Mouse (Mus musculus): ENCODE data around the gene Kcnip4.

Gene Kcnip4

DNA sequence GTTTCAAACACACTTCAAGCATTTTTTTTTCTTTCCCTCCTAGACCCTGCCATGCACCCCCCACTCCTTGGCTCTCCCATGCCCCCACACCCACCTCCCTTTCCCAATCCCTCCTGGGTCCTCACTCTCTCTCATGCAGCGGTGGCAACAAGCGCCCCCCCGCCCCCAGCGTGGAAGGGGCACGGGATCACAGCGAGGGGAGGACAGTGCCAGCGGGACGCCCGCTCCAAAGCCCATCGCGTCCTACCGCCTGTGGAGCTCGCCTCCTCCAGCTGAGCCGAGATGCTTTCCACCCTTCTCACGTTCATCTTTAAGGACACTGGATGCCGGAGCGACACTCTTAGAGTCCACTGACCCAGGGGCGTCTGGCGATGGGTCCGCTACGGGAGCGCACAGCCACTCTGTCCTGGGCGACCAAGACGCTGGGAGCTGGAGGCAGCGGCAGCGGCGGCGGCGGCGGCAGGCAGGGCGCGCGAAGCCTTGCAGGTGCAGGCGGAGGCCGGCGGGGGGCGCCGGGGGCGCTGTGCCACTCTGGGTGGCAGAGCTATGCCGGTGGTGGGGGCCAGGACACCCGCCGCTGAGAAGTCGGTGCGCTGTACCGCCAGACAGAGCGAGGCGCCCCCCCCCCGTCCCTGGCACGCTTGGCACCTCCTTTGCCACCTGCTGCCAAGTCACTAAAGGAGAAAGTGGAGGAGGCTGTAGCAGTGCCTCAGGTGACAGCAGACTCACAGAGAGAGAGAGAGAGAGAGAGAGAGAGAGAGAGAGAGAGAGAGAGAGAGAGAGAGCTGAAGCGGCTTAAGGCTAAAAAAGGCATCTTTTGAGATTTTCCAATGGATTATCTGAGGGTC, at the start of gene Kcnip4:
Gene Kcnip4, minus strand, starts transcription at position 514 of the 848 bp plus-strand sequence.
- DNase-seq: peak; percentile 18

DNA sequence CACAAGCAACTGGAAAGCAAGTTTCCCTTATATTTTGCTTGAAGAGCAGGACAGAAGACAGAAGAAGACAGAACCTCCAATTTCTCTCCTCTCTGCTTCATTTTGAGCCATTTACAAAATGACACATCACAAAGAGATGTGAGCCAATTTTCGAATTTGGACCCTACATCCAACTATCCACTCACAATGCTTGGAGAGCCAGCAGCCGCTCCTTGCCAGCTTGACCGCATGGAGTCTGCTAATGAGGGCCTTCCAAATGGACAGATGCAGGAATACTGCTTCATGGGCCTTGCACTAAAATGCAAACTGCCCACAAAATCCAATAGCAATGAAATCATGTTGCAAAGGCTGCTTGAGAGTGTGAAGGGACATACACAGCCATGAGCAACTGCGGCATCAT, 47.2 kb upstream of the Kcnip4 start:
- DNase-seq: no peak

DNA sequence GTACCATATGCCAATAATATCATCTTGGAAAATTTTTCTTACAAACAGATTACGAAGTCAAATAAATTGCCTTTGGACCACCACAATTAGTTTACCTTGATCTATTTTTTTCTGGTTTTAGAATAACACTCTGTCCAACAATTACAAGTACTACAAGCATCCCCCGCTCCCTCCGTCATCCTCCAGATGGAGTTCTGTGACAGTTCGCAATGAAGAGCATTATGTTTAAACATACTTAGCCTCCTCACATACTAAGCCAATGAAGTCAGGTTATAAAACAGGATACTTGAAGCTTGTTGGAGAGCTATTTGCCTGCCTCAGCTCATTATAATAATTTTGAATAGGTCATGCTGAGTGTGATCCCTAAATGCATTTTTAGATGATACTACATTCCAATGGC, 39.0 kb upstream of the Kcnip4 start:
- no peak for DNase-seq

- no peak for DNase-seq
Observed at GRCm38 (mm10) chr5:49557436-49557835, 32.7 kb upstream of the Kcnip4 start.

- no peak for DNase-seq
Observed at GRCm38 (mm10) chr5:49547884-49548283, 23.2 kb upstream of the Kcnip4 start.

DNA sequence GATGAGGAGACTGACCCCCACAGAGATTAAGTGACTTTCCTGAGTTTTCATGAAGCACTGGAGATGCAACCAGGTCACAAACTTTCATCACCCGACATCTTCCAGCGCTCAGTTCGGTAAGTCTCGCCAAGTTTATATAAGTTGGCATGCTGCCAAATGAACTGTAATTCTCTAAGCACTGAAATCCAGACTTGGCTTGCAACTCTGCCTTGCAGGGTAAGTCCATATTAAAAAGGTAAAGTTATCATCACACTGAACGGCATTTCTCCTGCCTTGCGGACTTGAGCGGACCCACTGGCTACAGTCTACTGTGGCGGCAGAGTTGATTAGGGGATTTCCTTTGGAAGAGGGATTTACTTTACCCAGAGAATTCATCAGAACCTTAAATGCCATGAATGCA, 4.7 kb upstream of the Kcnip4 start:
- DNase-seq: no peak

DNA sequence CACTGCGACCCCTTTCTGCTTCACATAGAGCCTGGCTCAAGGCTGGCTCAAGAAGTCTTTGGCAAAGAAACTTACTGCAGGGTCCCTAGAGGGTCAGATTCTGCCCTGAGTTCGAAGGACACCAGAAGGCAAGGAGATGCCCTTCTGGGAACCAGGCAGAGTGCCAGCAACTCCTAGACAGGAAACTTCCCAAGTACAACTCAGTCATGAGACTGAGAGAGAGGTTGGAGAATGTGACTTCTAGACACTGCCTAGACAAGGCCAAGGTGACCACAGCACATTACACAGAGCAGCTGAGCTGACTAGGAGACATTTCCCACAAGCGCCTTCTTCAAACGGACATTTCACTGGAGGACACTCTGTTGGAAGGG, 520 bp upstream of the Kcnip4 start:
- no peak for DNase-seq

GRCm38 (mm10) chr5:49523997-49524393, 712 bp downstream of the Kcnip4 start:
- no peak for DNase-seq

DNA sequence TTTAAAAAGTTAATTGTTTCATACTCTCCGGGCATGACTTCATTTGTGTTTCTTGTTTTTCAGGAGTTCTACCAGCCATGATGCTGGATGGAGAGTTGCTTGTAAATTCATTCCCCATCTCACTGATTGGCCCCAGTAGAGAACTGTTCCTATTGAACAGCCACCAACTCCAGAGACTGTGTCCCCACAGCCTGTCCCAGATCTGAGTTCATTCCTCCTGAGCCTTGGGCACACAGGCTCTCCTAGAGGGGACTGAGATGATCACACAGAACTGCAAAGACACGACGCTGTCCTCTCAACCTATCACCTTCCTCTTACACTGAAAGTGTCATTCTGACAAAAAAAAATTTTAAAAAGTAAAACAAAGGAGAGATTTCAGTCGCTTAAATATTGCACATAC, 1.7 kb downstream of the Kcnip4 start:
- no peak for DNase-seq

DNA sequence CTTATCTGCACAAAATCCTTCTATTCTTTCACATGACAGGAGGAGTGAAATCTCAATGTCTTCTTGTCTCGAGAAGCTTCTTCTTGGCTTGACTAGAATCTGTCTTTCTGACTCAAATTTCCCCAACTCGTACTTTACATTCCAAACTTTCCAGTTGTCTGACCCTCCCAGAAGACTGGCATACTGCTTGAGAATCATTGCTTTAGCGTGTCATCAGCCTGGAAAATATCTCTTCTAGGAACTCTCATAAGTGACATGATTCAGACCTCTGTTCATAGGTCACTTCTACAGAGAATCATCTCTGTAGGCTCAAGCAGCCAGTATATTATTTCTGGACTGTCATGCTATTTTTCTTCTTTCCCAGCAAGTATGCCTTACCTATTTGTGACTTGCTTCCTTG, 26.0 kb downstream of the Kcnip4 start:
- DNase-seq: no peak

- DNase-seq: no peak
Observed at GRCm38 (mm10) chr5:49487270-49487669, 37.4 kb downstream of the Kcnip4 start.

DNA sequence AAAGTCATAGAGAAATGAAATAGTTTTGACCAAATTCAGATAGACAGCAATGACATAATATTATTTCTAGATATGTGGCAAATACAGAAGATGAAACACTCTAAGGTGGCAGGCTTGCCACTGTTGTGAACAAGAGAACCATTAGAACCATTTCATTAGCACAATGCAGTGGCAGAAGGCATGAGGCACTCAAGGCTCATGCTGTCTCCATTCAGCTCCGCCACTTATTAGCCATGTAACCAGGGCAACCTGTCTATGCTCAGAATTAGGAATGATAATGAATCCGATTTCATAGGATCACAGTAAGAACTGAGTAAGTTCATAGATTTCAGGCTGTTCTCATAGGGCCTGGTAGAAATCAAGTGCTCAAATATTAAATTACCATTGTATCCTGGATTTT, 54.0 kb downstream of the Kcnip4 start:
- DNase-seq: no peak

DNA sequence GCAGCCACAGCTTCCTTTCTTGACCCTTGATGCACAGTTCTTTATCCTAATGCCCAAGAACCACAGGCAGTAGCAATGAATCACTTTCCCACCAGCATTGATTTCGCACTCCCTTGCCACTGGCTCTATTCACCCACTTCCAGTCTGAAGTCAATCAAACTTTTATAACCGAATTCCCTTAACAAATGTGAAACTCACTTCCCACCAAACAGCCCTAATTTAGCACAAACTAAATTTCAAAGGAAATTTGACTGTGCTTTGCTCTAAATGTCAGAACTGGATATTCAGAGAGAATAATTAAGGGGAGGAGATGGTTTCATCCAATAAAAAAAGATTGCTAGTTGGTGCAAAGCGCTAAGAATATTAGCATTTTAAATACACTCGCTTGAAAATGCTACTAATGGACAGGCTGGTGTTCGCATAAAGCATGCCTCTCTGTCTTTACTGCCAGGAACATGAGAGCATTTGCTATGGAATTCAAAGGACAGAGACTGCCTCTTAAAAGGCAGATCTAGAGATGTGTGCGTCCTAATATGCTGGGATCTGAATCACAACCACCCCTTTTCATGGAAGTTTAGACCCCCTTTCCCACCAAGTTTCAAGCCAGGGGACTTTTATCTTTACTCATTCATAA, 63.9 kb downstream of the Kcnip4 start:
- no peak for DNase-seq

DNA sequence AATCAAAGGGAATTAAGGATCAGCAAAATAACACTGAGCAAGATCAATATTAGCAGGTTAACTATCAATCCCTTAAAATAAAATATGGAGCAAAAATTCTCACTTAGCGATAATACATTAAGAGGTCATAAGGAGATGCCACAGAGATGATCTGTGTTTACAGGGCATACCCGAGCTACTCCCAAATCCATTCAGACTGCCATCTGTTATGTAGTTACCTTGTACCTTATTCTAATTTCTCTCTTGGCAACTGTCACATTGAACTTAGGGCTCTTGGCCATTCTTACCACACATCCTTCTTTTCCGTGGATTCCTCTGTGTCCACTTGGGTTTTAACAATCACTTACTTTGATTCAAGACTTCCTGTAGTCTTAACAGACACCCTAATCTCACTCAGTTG, 71.6 kb downstream of the Kcnip4 start:
- no peak for DNase-seq

DNA sequence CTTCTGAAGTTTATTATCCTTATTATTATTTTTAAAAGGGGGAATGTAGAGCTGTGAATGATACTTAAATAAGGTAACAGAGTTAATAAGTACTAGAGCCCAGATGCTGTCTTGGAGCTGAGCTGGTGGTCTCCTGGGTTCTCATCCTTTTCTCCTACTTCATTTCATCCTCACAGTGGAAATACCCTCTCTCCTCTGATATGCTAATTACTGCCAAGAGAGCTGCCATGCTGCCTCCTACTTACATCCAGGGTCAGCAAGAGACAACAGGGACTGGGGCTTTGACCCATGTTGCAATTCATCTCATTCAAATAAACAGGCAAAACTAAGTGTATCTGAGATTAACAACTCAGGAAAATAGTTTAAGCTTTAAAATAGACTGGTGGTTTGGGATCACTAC, 73.4 kb downstream of the Kcnip4 start:
- DNase-seq: no peak

DNA sequence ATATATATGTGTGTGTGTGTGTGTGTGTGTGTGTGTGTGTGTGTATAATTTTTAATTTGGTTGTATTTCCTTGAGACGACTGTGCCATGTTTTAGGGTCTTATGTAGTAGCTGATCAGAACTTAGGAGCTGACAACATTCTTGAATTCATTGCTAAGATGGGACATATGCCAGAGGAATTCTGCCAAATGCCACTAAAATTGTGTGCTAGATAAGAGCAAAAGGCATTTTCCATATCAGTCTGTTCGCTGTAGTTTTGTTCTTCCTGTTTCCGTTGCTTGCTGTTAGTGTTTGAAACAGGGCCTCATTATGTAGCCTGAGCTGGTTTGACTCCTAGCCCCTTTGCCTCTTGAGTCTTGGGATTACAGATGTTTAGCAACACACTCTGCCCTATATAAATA, 73.8 kb downstream of the Kcnip4 start:
- no peak for DNase-seq

GRCm38 (mm10) chr5:49437236-49437635, 87.5 kb downstream of the Kcnip4 start:
- no peak for DNase-seq

DNA sequence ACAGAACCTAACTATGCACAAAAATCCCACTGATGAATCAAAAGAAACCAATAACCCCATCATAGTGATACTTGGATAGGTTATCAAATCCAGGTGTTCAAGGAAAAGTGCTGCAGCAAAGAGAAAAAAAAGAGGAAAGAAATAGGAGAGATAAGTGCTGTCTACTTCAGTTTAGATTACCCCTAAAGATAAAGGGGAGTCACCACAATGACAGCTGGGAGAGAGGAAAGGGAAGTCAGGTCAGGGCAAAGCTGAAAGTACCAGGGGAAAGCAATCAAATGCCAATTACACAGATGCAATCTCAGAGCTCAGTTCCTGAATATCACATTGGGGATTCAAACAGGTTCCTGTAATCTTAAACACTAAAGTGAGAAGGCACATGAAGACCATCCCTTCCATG, 97.0 kb downstream of the Kcnip4 start:
- DNase-seq: no peak

DNA sequence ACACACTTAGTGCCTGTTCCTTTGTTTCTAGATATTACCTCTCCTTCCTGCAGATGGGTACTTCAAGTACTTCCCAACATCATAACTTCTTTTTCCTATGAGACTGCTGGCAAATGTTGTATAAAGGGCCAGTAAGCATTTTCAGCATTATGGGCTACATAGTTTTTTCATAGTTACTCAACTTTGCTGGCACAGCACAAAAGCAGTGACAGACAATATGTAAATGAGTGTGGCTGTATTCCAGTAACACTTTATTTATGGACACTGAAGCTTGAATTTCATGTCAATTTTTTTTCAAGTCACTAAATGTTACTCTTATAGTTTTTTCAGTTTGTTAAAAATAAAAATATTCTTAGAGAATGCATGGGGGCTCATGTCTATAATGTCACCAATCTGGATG, 105.0 kb downstream of the Kcnip4 start:
- no peak for DNase-seq

DNA sequence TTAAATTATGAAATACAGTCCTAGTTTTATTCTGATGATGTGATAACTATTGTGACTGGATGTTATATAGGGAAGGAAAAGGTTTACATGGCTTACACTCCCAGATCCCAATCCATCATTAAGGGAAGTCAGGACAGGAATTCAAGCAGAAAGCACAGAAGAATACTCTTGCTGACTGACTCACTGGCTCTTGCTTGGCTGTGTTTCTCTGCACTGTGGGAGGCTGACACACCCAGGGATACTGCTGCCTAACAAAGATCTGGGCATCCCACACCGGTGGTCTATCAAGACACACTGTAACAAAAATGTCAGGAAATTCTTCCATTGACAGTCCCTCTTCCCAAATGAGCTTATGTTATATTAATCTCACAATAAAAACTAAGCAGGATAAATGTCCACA, 116.4 kb downstream of the Kcnip4 start:
- no peak for DNase-seq

DNA sequence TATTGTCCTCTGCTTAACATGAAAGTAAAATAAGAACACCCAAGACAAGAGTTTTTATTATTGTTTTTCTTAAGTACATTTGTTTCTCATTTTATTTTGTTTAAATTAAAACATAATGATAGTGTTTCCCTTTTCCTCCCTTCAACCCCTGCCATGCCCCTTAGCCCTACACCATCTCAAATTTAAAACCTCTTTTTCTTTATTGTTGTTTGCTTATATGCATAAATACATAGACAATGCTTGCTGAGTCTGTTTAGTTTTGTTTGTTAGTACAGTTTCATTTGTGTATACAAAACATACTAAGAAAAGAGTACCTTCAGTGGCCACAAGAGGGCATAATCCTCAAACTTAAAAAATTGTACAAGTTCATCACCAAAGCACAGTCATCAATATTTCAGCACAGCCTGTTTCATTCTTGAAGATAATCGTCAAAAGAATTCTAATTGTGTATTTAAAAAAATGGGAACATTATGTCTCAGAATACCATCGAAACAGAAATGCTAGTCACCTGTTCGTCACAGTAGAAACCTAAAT, 154.1 kb downstream of the Kcnip4 start:
- DNase-seq: no peak

DNA sequence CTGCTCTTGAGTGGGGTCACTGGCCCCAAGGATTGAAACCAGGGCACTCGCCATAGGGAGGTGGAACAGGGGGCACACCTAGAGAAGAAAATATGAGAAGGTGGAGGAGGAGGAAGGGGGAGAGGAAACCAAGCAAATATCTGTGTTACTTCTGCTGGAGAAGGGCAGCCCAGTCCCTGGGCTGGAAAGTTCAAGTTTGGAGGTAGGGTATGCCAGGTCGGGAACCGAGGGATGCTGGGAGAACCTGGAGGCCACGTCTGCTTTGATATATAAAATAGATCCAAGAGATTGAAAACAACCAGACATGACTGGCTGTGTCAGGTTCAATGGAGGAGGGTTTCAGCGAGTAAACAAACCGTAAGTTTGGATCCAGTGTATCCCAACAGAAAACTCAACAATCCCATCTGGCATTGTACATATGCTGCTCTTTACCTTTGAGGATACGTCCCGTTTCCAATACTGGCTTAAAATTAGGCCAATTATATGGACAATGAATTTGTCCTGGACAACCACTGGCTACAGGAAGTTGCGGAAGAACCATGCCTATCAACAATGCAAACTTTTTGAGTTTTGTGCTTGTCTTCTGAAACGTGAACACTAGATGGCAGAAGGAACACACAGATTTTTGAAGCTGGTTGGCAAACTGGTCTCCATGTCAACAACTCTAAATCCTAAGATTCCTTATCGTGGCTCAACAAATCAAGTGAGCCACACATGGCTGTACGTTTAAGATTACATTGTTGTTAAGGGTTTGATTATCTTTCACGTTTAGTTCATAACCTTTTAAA, 155.9 kb downstream of the Kcnip4 start:
- DNase-seq: no peak

GRCm38 (mm10) chr5:49356381-49356780, 168.3 kb downstream of the Kcnip4 start:
- no peak for DNase-seq

DNA sequence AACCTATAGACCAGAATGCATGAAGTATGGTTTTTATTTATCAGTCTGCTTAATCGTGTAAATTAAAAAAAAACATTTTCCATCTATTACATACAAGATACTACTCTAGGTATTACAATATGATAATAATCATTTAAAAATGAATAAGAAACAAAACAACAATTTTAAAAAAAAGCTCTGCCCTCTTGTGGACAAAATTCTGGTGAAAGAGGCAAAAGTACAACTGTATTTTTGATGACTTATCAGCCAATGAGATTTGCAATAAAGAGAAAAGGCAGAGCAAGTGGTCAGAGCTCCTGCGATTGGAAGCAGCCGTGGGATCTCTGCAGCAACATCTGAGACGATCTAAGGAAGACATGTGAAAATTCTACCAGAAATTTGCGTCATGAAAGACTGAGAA, 172.6 kb downstream of the Kcnip4 start:
- DNase-seq: no peak
